Mouse (Mus musculus) CD4-positive, CD25-positive, alpha-beta regulatory T cell (primary cell): Measurements from ENCODE around the gene Ccdc69. TPM values are rescaled to one million over a fixed set of nuclear protein-coding genes. Genes with fewer than 3 reads are reported as not detected.

Experiments used
- polyA plus RNA-seq: library from polyadenylated mRNA; unstranded; fragments of 100-300 nt; shearing (Covaris generic); gene quantifications from one replicate; pipeline ENCODE4 v1.2.1, GENCODE M21; 2017

The Ccdc69 gene
- polyA plus RNA-seq, result 60.0 TPM

DNA sequence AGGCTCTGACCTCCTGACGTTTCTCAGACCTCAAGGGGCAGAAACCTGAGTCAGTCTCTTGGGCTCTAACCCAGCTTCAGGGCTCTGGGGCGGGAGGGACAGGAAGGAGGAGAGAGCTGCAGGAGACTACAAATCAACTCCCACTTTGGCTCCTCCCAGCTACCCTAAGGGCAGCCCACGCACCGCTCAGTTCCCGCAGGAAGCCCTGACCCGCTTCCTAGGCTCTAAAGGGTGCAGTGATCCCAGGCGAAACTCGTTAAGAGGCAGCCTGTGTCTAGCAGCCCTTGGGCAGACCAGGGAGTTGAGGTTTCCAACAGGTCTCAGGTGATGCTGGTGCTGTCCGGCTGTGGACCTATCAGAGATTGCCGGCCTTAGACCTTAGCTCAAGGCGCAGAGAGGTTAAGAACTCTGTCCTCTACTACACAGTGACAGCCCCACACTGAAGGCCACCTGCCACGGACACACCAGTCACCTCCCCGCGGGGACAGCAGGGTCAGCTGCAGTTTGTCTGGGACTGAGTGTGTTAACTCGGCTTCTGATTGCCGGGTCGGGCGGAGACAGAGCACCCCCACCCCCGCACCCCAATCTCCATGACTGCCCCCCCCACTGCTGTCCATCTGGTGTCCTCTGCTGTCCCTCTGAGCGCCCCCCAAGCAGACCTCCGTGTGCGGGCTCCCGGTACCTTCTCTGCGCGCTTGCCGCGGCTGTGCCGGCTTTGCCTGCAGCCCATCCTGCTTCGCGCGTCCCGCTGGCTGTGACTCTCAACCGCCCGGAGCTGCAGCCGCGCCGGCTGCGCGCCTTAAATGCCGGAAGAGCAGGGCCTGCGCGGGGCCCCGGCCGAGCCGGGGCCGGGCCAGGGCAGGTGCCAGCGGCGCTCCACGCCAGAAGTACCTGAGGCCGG lies at the start of gene Ccdc69:
Ccdc69 (minus strand) TSS at position 801 of the 901 bp plus-strand sequence.

GRCm38 (mm10) chr11:55097463-55098188 lies 19.7 kb upstream of the Ccdc69 start, which contains the start of gene Gm2a:
TSS of gene Gm2a (plus strand) at chr11:55098115.

GRCm38 (mm10) chr11:55033040-55033660 lies 44.8 kb downstream of the Ccdc69 start, which contains the start of gene Anxa6:
TSS of gene Anxa6 (minus strand) at chr11:55033445.

Other genes starting within 250 kb of the Ccdc69 start
- 4.6 TPM for gene Lyrm7, start 217.2 kb downstream of the Ccdc69 start, polyA plus RNA-seq
- gene Hint1, start 211.7 kb downstream of the Ccdc69 start, polyA plus RNA-seq, result 277 TPM
- 1.1 TPM for gene Gpx3, start 175.7 kb downstream of the Ccdc69 start, polyA plus RNA-seq
- gene Tnip1, start 115.2 kb downstream of the Ccdc69 start, polyA plus RNA-seq, result 164 TPM
- 473 TPM for gene Anxa6, start 44.7 kb downstream of the Ccdc69 start, polyA plus RNA-seq
- 107 TPM for gene Gm2a, start 20.0 kb upstream of the Ccdc69 start, polyA plus RNA-seq
- 0.69 TPM for gene Slc36a3, start 73.6 kb upstream of the Ccdc69 start, polyA plus RNA-seq
- gene Slc36a2, start 106.9 kb upstream of the Ccdc69 start, polyA plus RNA-seq, result not detected
- 2.3 TPM for gene Slc36a1, start 126.2 kb upstream of the Ccdc69 start, polyA plus RNA-seq